Mouse (Mus musculus) testis, adult 2 months (tissue): ENCODE measurements around the gene Gm11273. TPM values are rescaled to one million over a fixed set of nuclear protein-coding genes. Genes with fewer than 3 reads are reported as not detected.
"Not testable (repeated sequence)": the region's sequence is repeated elsewhere in the genome, so short reads cannot be mapped to it uniquely, and the experiment has no call there.

Source experiments
- H3K27ac ChIP-seq: fragments of 200-500 bp; 2 replicates; pipeline ENCODE4 v1.5.1; 2012; ENCODE audit warnings: low read depth, low read length; ENCODE audit not compliant: control insufficient read depth, insufficient read depth
- H3K27me3 ChIP-seq: fragments of 200-500 bp; 2 replicates; pipeline ENCODE4 v1.6.1; 2012; ENCODE audit warnings: mild to moderate bottlenecking, low read length, moderate library complexity; ENCODE audit not compliant: control insufficient read depth, insufficient read depth
- H3K36me3 ChIP-seq: fragments of 200-500 bp; 2 replicates; pipeline ENCODE4 v1.6.1; 2012; ENCODE audit warnings: mild to moderate bottlenecking, low read length; ENCODE audit not compliant: control insufficient read depth, insufficient read depth
- H3K4me1 ChIP-seq: fragments of 200-500 bp; 2 replicates; pipeline ENCODE4 v1.6.1; 2012; ENCODE audit warnings: low read length; ENCODE audit not compliant: control insufficient read depth, insufficient read depth
- H3K4me3 ChIP-seq: fragments of 200-500 bp; 2 replicates; pipeline ENCODE4 v1.5.1; 2012; ENCODE audit warnings: low read depth, mild to moderate bottlenecking, low read length, moderate library complexity, mixed read lengths; ENCODE audit not compliant: control insufficient read depth
- CTCF ChIP-seq: fragments of 200-500 bp; IDR thresholded peaks from 2 replicates; pipeline ENCODE4 v1.5.1; 2012; ENCODE audit warnings: low read depth, mild to moderate bottlenecking, inconsistent platforms, low read length, moderate library complexity; ENCODE audit not compliant: control insufficient read depth, insufficient read depth, insufficient replicate concordance
- POLR2A ChIP-seq: fragments of 200-500 bp; IDR thresholded peaks from 2 replicates; pipeline ENCODE4 v1.6.1; 2012; ENCODE audit warnings: low read depth, mild to moderate bottlenecking, inconsistent platforms, low read length, moderate library complexity; ENCODE audit not compliant: control insufficient read depth
- polyA plus RNA-seq: library from polyadenylated mRNA; depleted of rRNA; stranded (reverse); fragments of >200 nt; gene quantifications from 2 replicates; pipeline ENCODE4 v1.2.3, GENCODE M21; 2012; rRNA removed

Gm11273 gene
- polyA plus RNA-seq, 1 experiment: 6.6 TPM

DNA sequence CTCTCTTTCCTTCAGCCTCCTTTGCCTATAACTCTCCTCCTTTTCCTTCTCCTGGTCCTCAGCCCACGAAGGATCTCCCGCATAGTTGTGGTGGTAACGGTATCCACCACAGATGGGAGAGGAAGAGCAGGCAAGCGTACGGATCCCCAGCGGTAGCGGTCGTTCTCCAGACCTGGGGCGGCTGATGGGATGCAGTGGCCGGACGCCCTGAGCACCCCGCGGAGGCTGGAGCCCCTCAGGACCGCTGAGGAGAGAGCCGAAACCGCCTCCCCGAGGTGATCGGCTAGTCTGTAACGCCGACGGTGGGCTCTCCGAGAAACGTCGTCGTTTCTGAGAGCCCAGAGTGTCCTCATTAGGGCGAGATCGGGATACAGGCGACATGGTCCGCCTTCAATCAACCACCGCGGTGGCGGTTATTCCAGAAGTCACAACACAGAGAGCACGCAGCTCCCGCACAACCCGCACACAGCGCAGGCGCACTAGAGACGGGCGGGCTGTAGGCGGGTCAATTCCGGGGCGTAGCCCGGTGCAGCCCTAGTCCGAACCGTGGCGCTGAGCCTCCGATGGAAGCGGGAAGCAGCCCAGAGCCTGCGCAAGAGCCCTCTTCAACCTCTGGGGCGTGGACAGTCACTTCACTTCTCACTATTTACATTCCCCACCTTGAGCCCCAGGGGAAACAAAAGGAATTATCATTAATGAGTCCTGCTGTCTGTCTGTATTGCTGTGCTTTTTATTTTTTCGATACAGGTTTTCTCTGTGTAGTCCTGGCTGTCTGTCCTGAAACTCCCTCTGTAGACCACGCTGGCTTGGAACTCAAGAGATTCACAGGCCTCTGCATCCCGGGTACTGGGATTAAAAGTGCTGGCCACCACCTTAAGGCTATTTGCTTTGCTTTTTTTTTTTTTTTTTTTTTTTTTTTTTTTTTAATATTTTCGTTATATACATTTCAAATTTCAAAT, 32.9 kb downstream of the Gm11273 start, which contains the start of gene Nkapl:
Nkapl (minus strand) TSS at position 449 of the 959 bp plus-strand sequence.
- peak; percentile 94 for TF ChIP-seq POLR2A
- no peak for TF ChIP-seq CTCF
- Histone ChIP-seq H3K4me3 (peak within 1 kb of the TSS; percentile 96), H3K4me1 (peaks cover 3% of the 10 kb centered on the region; the same call in 1 of the 2 replicates), H3K27ac (peak within 1 kb of the TSS; percentile 97), H3K27me3 (no peaks in the 10 kb centered on the region), H3K36me3 (no peaks in the 10 kb centered on the region)

DNA sequence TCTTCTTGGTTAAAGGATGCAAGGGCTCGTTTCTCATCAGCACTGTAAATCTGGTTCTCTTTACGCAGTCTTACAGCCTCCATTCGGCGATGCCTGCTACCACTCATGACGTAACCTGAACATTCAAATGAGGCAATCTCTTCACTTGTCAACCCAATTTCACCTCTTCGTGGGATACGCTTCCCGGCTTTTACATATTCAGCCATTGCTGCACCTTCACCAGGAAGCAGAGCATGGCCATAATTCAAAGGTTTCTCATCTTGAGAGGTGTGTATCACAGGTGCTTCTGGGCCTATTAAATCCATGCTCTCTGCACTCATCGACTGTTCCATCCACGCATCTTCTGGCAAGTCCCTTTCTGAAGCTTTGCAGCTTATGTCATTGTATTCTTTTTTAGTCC, 33.9 kb downstream of the Gm11273 start:
- H3K27me3 ChIP-seq: no peaks in the 10 kb centered on the region
- peak overlapping the region; percentile 64 for H3K4me3 ChIP-seq
- H3K4me1 ChIP-seq: peaks cover 3% of the 10 kb centered on the region; the same call in 1 of the 2 replicates
- H3K36me3 ChIP-seq: no peaks in the 10 kb centered on the region
- no peak overlapping the region for H3K27ac ChIP-seq
- TF ChIP-seq CTCF (no peak), POLR2A (no peak)

DNA sequence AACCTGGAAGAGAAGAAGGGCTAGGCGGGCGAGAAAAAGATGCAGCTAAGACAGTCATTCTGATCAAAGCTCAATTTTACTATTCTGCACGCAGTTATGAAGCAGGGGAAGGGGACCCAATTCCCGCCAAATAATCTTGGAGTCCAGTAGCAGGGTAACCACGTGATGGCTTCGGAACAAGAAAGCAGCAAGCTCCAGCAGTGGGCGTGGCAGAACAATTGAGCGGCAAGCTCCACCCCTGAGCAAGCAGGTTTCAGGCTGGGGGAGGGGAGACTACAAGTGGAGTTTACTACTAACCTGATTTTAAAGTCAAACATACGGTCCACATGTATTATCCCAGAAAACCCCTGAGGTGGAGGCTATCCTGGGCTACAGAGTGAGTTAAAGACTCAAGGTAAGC, 38.7 kb downstream of the Gm11273 start:
- not testable (repeated sequence) for H3K27me3 ChIP-seq, H3K36me3 ChIP-seq, H3K27ac ChIP-seq, H3K4me1 ChIP-seq, H3K4me3 ChIP-seq

DNA sequence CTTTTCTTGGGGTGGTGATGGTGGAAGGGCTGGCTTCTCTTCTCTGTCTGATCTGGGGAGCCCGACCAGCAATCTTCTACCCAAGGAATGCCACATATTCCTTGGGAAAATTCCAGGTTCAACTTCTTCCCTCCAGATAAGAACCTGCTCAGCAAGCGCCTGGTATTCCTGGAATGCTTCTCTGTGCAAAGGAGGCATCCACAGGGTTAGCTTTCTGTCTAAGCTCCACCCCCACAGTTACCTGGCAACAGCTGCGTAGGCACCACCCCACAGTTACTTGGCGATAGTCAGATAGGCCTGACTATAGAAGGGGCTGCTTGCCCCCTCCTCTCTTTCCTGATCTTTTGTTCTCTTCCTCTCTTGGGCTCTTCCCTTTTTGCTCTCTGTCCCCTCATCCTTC, 44.9 kb downstream of the Gm11273 start:
- H3K27ac ChIP-seq: no peak overlapping the region
- H3K27me3 ChIP-seq: no peaks in the 10 kb centered on the region

DNA sequence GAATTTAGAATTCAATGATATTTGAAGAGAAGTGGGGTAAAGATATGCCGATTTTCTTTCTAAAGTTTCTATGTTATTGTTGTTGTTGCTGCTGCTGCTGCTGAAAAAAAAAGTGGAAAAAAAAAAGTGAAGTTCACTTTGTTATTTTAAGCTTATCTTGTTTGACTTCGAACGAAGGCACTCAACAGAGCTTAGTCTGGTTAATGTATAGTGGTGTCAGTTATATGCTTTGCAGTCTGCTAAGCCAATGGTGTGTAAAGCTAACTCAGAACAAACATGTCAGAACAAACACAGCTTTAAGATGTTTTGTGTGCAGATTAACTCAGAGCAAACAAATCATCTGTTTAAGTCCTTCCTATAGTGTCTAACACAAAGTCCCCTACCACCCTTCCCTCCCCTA, 47.1 kb downstream of the Gm11273 start:
- peaks cover 2% of the 10 kb centered on the region for H3K4me1 ChIP-seq
- H3K36me3 ChIP-seq: no peaks in the 10 kb centered on the region
- H3K4me3 ChIP-seq: no peak overlapping the region
- TF ChIP-seq POLR2A (no peak), CTCF (no peak)
- H3K27me3 ChIP-seq: no peaks in the 10 kb centered on the region
- H3K27ac ChIP-seq: no peak overlapping the region

More for the DNA sequence above, 44.9 kb downstream of the Gm11273 start:
- Histone ChIP-seq H3K4me3 (no peak overlapping the region), H3K4me1 (peaks cover 2% of the 10 kb centered on the region), H3K36me3 (no peaks in the 10 kb centered on the region)
- TF ChIP-seq CTCF (no peak), POLR2A (no peak)

DNA sequence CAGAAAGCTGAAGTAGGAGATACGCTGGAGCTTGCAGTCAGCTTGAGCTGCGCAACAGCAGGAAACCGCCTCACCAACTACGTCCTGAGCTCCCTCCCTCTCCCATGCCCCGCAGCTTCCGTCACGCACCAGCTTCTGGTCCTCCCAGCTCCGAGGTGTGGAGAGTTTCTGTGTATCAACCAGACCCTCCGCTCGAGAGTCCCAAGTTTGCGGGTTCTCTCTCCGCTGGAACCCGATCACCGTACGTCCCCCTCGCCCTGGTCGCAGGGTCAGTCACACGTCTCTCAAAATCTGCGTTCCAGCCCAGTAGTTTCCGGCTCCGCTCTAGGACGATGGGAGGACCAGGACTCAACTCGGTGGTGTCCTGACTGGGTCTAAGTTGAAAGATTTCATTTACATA, 47.8 kb downstream of the Gm11273 start, which contains the start of gene Zscan26:
Zscan26 (minus strand) TSS at position 282 of the 400 bp plus-strand sequence.
- Histone ChIP-seq H3K27me3 (no peaks in the 10 kb centered on the region), H3K27ac (peak within 1 kb of the TSS; percentile 92), H3K36me3 (no peaks in the 10 kb centered on the region), H3K4me3 (peak within 1 kb of the TSS; percentile 99), H3K4me1 (peaks cover 2% of the 10 kb centered on the region)
- TF ChIP-seq POLR2A: peak; percentile 72
- no peak for TF ChIP-seq CTCF

DNA sequence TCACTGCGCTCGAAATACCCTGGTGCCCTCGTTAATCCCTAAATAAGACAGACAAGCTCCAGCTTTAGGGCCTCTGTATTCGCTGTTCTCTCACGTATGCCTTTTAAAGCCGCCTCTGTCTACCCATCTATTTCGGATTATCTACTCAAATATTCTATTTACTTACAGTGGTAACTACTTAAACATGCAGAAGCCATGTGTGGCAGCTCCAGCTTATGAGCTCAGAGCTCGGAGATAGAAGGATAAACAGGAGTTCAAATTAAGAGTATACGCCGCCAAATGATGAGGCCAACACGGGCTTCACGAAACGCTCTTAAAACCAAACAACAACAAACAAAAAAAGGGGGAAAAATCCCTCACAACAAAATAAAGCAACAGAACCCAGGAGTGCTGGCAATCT, 48.2 kb downstream of the Gm11273 start:
- TF ChIP-seq POLR2A (no peak), CTCF (no peak)
- Histone ChIP-seq H3K4me3 (peak overlapping the region; percentile 99), H3K27me3 (no peaks in the 10 kb centered on the region), H3K4me1 (peaks cover 2% of the 10 kb centered on the region), H3K36me3 (no peaks in the 10 kb centered on the region), H3K27ac (peak overlapping the region; percentile 92)

Other genes starting within 250 kb of the Gm11273 start
- 0.63 TPM in 1 of 2 replicates, not detected in the other for gene Gpx5, start 208.7 kb downstream of the Gm11273 start, polyA plus RNA-seq
- 73.9 and 120 TPM in 2 replicates for gene Gpx6, start 189.3 kb downstream of the Gm11273 start, polyA plus RNA-seq
- gene Olfr1367, start 154.5 kb downstream of the Gm11273 start, polyA plus RNA-seq: not detected in 2 replicates
- 14.6 and 15.3 TPM in 2 replicates for gene Zscan12, start 138.6 kb downstream of the Gm11273 start, polyA plus RNA-seq
- gene Zkscan3, start 98.7 kb downstream of the Gm11273 start, polyA plus RNA-seq: 9.3 and 10.2 TPM in 2 replicates
- 5.2 and 5.5 TPM in 2 replicates for gene Pgbd1, start 60.4 kb downstream of the Gm11273 start, polyA plus RNA-seq
- gene Zscan26, start 47.7 kb downstream of the Gm11273 start, polyA plus RNA-seq: 4.9 and 5.2 TPM in 2 replicates
- gene Nkapl, start 32.9 kb downstream of the Gm11273 start, polyA plus RNA-seq: 32.4 and 38.1 TPM in 2 replicates
- gene Zkscan4, start 22.5 kb downstream of the Gm11273 start, polyA plus RNA-seq: 0.18 and 0.23 TPM in 2 replicates
- not detected in 2 replicates for gene Gm10065, start 22.0 kb downstream of the Gm11273 start, polyA plus RNA-seq
- gene AK157302, start 6.2 kb downstream of the Gm11273 start, polyA plus RNA-seq: 2.8 and 3.2 TPM in 2 replicates
- gene Zkscan8, start 29.7 kb upstream of the Gm11273 start, polyA plus RNA-seq: 1.3 and 1.7 TPM in 2 replicates
- not detected in 2 replicates for gene Olfr1366, start 41.4 kb upstream of the Gm11273 start, polyA plus RNA-seq
- not detected in 2 replicates for gene Olfr1535, start 58.5 kb upstream of the Gm11273 start, polyA plus RNA-seq
- not detected in 2 replicates for gene Olfr1364, start 80.3 kb upstream of the Gm11273 start, polyA plus RNA-seq
- gene Olfr1362, start 112.6 kb upstream of the Gm11273 start, polyA plus RNA-seq: not detected in 2 replicates
- gene Olfr11, start 141.1 kb upstream of the Gm11273 start, polyA plus RNA-seq: 0.04 TPM in 1 of 2 replicates, not detected in the other
- gene Olfr1361, start 162.0 kb upstream of the Gm11273 start, polyA plus RNA-seq: 0.19 TPM in 1 of 2 replicates, not detected in the other
- gene Olfr1360, start 176.0 kb upstream of the Gm11273 start, polyA plus RNA-seq: 0.07 TPM in 1 of 2 replicates, not detected in the other
- 0.35 and 0.38 TPM in 2 replicates for gene Olfr1359, start 196.7 kb upstream of the Gm11273 start, polyA plus RNA-seq
- 3.2 and 3.6 TPM in 2 replicates for gene Hist1h2bl, start 214.7 kb upstream of the Gm11273 start, polyA plus RNA-seq
- gene Hist1h2ai, start 215.0 kb upstream of the Gm11273 start, polyA plus RNA-seq: 2.0 and 6.1 TPM in 2 replicates
- 14.7 and 20.5 TPM in 2 replicates for gene Hist1h3h, start 216.2 kb upstream of the Gm11273 start, polyA plus RNA-seq
- gene Hist1h2bm, start 220.6 kb upstream of the Gm11273 start, polyA plus RNA-seq: 6.1 and 6.2 TPM in 2 replicates
- gene Hist1h4j, start 233.6 kb upstream of the Gm11273 start, polyA plus RNA-seq: 6.1 and 7.6 TPM in 2 replicates
- gene Hist1h4k, start 249.1 kb upstream of the Gm11273 start, polyA plus RNA-seq: 37.3 and 40.8 TPM in 2 replicates